Mouse (Mus musculus) WW6 (cell line): Measurements from ENCODE around the gene Slc15a2.

Source experiments
- DNase-seq: peaks from one replicate; pipeline ENCODE4 v3.0.0-alpha.2; 2013; ENCODE audit warnings: low read depth, low spot score

Slc15a2 gene

DNA sequence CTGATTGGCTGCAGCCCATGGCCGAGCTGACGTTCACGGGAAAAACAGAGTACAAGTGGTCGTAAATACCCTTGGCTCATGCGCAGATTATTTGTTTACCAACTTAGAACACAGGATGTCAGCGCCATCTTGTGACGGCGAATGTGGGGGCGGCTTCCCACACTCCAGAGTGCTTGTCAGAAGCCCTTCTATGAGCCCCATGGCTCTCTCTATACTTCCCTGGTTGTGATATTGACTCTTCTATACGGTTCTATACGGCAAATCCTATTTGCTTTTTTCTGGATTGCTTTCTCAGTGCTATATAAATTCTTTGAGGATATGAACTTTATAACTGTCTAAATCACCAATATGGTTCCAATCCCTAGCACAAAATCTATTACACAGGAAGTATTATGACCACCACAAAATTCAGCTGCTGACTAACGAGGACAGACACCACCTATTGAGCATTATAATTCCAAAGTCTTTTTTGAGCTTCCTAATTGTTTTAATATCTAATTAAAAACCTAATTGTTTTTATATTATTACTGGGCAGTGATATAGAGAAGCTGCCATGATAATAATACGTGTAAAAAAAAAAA, 14.5 kb downstream of the Slc15a2 start:
- no peak for DNase-seq

DNA sequence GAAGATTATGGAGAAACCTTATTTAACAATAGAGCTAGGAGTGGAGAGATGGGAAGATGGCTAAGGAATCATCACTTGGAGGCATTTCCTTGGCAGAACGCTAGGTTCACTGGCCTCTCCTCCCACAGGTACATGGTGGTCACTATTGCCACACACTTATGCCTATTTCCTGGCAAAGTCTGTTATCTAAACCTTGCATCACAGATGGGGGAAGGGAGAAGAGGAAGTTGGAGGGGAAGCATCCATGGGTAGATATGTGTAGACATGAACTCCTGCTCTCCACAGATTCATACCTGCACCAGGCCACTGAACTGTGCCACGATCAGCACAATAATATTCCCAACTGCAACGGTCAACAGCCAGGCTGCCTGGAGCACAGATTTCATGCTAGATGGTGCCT, 32.8 kb downstream of the Slc15a2 start:
- no peak for DNase-seq

DNA sequence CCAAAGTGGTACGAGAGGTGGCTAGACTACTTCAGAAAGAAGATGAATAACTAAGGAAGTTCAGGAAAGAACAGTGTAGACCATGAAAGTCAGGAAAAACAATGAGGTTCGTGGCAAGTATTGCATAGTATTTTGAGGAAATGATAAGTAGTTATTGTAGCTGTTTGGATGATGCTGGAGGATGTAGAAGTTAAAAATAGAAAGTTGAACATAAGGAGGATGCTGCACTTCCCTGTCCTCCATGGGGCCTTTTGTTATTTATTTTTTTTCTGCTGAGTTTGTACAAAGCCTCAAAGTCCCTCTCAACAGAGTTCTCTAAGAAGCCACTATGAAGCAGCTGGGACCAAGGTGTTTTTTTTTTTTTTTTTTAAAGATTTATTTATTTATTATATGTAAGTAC, 37.0 kb downstream of the Slc15a2 start:
- DNase-seq = no peak

DNA sequence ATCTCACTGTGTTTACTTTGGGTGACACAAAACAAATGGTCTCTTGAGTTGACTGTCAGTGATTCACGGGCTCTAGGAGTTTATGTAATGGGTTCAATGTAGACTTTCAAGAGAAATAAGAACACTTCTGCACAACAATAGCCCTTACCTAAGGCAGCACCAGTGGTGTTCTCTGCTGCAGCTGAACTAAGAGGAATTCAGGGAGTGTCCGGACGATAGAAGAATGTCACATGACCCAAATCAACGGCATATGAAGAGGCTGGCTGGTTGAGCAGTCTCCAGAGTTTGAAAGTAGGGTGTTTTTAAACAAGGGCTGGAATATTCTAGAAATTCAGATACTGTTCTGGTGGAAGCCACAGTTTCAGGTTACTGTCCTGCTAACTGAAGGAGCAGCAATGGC, 37.7 kb downstream of the Slc15a2 start:
- no peak for DNase-seq

DNA sequence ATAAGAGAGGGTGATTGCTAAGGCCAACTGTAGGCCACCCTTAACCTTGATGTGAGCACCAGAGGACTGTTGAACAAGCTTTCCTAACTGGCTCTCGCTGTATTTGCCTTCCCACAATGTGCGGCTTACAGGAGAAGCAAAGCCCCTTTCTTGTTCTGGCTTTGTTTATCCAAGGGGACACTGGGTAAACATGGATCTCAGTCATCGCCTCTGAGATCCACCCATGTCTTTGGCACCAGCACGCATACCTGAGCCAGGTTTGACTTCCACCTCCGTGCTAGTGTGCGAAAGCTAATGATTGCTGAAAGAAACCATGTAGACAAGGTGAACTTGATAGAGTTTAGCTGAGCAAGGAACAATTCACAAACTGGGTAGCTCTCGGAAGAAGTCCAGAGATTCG, 41.2 kb downstream of the Slc15a2 start:
- DNase-seq = no peak

DNA sequence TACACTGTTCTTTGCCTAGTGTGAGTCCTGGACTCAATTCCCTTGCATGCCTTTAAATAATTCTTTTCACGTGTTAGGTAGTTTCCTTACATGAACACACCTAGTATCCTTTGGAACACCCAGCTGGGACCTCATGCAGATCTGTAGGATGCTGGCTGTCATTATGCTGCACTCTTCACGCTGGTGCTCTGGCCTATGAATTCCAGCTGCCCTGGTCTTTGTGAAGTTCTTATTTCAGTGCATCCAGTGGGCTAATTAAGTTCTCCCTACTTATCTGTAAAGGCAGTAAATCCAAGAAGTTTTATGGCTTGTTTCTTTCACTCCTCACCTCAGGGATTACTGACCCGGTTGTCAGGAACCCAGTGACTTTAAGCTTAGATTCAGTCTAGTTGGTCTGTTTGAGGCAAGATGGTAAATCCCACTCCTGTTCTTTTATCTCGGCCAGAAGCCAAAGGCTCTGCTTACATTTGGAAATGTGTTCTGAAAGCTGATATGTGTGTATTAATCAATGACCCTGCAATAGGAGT, 45.3 kb downstream of the Slc15a2 start:
- no peak for DNase-seq

DNA sequence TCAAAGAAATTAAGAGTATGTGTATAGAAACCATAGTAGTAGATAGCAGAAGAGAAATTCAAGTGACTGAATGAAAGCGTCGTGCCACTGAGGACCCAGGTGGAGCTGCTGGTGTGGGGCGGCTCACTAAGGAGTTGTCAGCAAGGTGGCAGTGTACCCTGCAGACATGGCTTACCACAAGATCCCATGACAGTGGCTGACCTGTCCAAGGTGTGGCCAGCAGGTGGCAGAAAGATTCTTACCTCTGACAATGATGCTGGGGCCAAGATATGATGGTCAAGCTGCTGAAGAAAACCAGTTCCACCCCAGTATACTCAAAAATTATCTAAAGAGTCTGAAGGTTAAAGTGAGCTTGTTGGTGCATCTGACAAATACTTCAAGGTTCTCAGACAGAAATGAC, 49.3 kb downstream of the Slc15a2 start:
- no peak for DNase-seq

DNA sequence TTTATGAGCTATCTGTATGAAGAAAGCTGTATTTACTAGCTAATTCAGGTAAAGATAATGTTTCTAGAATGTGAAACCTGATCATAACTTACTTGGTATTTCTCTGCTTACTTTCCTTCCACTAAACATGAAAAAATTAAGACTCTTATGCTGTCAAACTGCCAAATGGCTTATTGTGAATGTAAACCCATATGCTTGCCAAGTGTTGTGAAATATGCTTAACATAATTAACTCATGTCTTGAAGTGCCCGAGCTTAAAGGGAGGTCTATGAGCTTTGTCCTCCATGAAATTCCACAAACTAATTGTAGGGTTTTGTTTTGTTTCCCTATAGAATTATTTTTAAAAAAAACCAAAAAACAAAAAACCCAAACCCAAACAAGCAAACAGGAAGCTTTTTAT, 50.9 kb downstream of the Slc15a2 start:
- no peak for DNase-seq

DNA sequence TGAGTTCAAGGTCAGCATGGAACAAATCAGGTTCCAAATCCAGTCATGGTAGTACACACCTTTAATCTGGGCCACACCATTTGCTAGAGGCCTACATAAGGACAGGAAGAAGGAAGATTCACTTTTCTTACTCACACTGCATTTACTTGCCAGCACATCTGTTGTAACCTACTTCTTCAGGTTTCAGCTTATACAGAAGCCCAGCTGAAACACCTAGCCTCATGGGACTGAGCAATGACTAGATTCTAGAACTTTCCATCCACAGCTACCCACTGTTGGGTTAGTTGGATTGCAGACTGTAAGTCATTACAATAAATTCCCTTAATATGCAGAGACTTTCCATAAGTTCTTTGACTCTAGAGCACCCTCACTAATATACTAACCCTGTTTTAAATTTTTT, 52.2 kb downstream of the Slc15a2 start:
- DNase-seq = no peak

DNA sequence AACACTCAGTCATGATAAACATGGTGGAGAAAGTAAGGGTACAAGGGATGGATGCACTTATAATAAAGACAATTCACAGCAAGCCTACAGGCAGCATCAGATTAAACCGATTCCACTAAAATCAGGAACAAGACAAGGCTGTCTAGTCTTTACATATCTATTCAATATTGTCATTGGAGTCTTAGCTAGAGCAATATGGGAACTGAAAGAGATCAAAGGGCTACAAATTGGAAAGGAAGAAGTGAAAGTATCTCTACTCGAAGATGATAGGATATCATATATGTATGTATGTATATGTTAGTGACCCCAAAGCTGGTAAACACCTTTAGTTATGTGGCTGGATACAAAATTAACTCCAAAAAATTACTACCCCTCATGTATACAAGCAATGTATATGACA, 55.8 kb downstream of the Slc15a2 start:
- DNase-seq = no peak

DNA sequence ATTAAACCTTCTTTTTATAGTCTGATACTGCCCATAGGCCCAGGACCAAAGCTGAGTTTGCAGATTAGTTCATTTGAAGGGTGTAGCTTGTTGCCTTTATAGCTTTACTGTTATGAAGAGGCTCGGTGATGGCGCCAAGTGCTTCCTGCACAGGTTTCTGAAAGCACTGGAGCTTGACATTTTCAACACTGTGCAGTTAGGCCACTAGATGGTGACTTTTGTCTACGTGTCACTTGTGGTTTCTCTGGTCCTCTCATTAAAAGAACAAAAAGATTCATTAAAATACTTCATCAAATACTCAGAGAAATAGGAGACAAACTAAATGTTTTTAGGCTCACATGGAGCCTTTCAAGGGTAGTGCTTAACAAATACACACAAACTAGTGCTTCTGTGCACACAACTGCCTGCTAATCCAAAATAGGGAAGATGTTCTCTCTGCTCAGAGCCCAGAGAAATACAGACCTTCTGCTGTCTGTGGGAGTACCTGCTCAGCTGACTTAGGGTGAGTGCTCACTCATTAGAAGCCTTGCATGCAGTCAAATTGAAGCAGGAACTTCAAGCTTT, 60.8 kb downstream of the Slc15a2 start:
- DNase-seq = no peak

DNA sequence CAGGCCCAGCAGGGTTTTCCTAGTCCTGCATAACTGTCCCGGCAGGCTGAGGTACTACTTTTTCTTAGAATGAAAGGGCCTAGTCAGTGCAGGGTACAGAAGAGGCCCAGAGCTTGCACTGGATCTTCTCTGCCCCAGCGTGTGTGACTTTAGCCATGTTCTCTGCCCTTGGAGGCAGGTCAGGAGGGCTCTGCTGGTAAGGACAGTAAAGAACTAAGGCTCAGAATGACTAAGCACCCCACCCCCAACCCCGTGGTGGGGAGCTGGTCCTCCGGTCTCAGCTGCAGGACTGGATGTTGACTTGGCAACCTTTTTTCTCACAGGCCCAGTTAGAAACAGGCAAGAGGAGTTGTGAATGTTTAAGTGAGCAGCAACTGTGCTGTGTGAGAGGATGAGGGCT, 62.0 kb downstream of the Slc15a2 start:
- DNase-seq = no peak

DNA sequence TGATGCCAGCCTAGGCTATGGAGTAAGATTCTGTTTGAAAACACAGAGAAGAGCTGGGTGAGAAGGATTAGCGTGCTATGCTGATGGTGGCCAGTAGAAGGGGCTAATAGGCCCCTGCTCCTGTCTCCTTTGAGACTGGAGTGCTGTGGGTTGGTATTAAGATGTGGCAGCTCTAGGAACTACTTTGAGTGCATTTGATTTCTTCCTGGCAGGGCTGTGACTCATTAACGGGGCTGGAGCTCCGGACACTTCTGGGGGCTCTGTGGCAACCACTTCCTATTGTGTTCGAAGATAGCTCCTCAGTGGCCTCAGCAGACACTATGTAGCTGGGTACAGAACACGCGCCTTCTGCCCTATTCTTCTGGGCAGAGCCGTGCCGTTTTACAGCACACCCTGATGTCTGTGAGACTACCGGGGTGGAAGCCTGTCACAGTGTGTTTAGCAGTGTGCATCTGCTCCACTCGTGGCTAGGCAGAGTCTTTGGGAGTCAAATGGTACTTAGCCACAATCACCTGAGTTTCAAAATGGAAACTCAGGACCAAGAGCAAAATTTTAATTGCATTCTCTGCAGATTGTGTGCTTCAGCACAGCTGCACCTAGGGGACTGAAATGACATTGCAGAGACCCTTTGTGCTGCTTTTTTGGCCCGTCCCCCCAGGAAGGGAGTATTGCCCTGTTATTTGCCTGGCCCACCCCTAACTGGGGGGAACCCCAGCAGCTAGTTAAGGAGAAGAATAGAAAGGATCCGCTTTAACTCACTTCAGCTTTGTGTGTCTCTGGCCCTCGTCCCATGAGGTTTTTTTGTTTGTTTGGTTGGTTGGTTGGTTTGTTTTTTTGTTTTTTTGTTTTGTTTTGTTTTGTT, 64.3 kb downstream of the Slc15a2 start:
- no peak for DNase-seq

DNA sequence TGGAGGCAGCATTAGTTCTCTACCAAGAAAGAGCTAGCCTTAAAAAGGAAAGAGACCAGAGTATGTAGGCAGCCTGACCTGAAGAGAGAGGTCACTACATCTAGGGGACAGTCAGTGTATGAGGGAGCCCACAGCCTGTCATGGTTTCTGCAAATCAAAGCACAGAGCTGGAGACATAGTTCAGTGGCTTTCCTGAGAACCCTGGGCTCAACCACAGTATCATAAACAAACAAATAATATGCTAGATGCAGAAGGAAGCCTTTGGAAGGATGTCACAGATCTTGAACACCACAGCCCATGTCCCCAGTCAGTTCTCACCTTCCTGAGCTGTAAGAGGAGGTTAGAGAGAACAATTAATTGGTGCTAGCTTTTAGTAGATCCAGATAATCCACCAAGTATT, 66.1 kb downstream of the Slc15a2 start:
- DNase-seq = no peak

DNA sequence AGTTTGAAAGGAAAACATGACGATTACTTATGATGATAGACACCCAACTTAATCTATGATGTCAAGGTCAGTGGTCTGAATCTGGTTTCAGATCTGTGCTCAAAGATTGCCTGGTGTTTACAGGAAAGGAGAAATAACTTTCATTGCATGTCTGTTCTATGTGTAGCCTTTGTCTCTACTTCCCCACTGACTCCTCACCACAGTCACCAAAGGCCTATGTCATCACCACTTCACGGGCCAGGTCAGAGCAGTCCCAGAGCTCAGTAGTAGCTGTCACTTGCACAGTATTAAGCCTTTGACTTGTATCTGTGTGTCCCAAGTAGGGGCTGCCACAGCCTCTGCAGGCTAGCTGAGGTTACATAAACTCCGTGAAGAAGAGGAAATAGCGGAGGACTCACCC, 67.3 kb downstream of the Slc15a2 start:
- DNase-seq = no peak

DNA sequence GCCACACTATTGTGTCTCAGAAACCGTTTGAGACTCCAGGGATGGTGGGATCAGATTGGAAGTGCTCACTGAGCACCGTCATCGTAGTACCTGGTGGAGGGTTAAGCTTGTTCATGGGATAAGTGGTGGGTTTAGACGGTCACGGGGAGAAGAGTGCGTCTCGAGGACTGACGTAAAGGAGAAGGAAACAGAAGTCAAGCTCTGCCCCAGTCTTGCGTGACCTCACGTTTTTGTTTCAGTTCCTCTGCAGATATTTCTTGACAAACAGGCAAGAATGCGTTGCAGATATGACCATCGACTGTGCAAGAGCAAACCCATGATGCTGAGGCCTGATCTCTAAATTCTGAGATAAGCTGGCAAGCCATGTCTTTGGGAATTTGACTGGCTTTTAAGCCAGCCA, 73.0 kb downstream of the Slc15a2 start:
- DNase-seq = no peak

DNA sequence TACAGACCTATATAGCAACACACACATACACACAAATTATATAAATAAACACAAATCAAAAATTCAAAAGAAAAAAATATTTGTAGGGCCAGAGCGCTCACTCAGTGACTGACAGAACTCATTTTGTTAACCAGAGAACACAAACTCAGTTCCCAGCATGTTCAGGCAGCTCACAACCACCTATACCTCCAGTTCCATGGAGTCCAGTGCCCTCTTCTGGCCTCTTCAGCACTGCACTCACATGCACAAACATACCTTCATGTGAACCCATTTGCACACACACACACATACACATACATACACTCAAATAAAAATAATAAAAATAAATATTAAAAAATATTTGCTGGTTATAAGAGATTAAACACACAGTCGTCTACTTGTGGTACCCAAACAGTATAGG, 74.0 kb downstream of the Slc15a2 start:
- DNase-seq = no peak

DNA sequence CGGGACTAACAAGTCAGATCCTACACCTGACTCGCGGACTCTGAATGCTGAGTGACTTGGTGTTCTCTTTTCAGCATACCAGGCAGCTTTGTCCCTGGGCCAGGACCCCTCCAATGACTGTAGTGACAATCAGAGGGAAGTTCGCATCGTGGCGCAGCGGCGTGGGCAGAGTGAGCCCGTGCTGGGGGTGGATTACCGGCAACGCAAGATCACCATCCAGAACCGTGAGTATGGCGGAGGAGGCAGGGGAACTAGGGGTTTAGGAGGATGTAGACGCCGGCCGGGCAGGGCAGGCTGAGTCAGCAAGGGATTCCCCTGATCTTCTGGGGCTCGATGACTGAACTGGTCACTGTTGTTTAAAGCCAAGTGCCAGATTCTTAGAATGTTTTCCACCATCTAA, 75.4 kb downstream of the Slc15a2 start:
- no peak for DNase-seq

DNA sequence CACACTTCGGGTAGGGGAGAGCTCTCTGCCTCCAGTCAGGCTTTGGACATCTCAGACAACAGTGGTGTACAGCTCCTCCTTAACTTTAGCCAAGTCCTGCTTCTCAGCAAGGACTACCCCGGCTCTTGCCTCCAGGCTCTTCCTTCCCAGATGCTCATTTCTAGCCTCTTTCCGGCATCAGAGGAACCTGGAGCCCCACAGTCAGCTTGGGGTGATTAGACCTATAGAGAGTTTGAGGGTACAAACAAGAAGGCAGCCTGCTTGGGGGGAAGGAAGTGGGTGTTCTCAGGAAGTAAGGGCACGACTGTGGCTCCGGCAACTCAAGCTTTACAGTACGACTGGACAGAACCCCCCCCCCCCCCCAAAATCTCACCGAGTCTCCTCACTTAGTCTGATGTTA, 76.0 kb downstream of the Slc15a2 start:
- DNase-seq = no peak

DNA sequence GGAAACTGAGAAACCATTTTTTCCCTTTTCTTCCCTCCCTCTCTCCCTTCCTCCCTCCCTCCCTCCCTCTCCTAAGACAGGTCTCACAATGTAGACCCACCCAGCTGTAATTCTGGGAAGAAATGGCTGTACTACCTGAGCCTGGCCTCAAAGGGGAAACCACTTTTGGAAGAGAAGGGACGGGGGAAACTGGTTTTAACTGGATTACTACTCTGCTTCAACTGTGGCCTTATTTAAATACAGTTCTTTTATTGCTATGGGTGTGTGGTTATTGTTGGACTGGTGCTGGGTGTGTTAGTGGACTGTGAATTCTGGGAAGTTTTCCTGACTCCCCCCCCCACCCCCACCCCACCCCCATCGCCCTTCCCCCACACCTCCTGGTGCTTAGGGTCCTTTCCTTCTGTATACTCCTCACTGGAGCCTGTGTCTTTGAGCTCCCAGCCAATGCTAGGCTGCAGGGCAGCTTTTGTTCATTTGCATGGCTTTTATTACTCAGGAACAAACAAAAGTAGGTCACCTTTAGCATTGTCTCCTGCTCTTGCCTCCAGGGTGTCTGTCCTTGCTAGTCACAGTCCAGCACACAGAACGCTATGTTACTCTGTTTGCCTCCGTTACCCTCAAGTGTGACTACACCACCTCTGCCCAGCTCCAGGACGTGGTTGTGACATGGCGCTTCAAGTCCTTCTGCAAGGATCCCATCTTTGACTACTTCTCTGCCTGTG, 76.9 kb downstream of the Slc15a2 start:
- DNase-seq = peak; percentile 50

DNA sequence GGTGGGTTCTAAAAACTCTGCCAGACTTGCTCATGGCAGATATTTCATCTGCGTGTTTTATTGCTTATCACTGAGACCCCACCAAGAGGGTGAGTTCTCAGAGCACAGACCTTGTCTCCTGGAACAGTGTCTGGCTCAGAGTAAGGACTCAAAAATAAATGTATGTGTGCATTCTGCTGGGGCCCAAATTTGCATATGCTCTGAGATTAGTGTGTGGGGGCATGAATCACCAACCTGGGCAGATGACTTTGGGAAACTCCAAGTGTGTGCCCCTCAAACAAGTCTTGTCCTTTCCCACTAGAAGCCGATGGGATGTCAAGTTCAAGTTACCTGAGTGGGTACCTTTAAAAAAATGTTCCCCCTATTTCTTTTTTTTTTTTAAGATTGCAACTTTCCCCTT, 84.3 kb downstream of the Slc15a2 start:
- DNase-seq = no peak
